Mouse (Mus musculus): ENCODE measurements at regions not wholly inside any gene's neighbourhood (a gene's known extent, or its start where the extent isn't known, plus 50 kb on each side); places are given as distances from the start of the nearest gene placed in this dataset.

GRCm38 (mm10) chr5:47508689-47509301 is 474.1 kb upstream of the Slit2 start:
- DNase-seq (ENCODE audit: low spot score in 2 of 2) = no peak

- DNase-seq (ENCODE audit: low spot score in 2 of 2) = no peak
Measured at GRCm38 (mm10) chr5:47522161-47522942, 460.6 kb upstream of the Slit2 start.

- no peak for DNase-seq (ENCODE audit: low spot score in 2 of 2)
Measured at GRCm38 (mm10) chr5:47528671-47529070, 454.3 kb upstream of the Slit2 start.

GRCm38 (mm10) chr5:47537532-47537931 is 445.4 kb upstream of the Slit2 start:
- DNase-seq (ENCODE audit: low spot score in 2 of 2) = no peak

GRCm38 (mm10) chr5:47542248-47542647 is 440.7 kb upstream of the Slit2 start:
- DNase-seq (ENCODE audit: low spot score in 2 of 2) = no peak

- DNase-seq (ENCODE audit: low spot score in 2 of 2) = no peak
Measured at GRCm38 (mm10) chr5:47556717-47557116, 426.2 kb upstream of the Slit2 start.

GRCm38 (mm10) chr5:47557152-47557800 is 425.7 kb upstream of the Slit2 start:
- no peak for DNase-seq (ENCODE audit: low spot score in 2 of 2)

Measured in left cerebral cortex, adult 9 months (tissue).